Mouse (Mus musculus): ENCODE results near the gene St3gal2. TPM values are rescaled to one million over a fixed set of nuclear protein-coding genes. Genes with fewer than 3 reads are reported as not detected.
A peak's percentile ranks its signal among the peaks of the same experiment; 100 is the strongest.
"Not testable (repeated sequence)": the region's sequence is repeated elsewhere in the genome, so short reads cannot be mapped to it uniquely, and the experiment has no call there.

Gene St3gal2
- polyA plus RNA-seq, 1 experiment from 2014 or later = 14.5 TPM

DNA sequence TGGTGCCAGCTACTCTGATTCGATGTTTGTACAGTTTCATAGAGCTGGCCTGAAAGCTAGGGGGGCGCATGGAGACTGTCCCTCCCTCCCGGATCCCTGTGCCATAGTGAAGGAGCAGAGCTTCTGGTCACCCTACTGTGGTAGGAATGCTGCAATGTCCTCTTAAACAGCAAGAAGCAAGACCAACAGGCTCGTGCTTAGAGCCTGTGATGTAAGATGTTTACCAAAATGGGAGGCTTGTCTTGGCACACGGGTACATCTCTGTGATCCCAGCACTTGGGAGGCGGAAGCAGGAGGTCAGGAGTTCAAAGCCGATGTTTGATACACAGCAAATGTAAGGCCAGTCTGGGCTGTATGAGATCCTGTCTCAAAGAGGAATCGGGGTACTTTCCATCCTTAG lies 46.9 kb downstream of the St3gal2 start:
- Histone ChIP-seq H3K4me3 (ENCODE audit: low read length) (no peak overlapping the region), H3K27me3 (ENCODE audit: control insufficient read depth, insufficient read depth, low read length) (no peaks in the 10 kb centered on the region), H3K4me1 (ENCODE audit: control insufficient read depth, insufficient read depth, low read length) (peaks cover 24% of the 10 kb centered on the region), H3K36me3 (ENCODE audit: control insufficient read depth, insufficient read depth) (peaks cover 20% of the 10 kb centered on the region), H3K4me2 (ENCODE audit: low read depth, low read length) (no peak overlapping the region), H3K27ac (ENCODE audit: low read length) (no peak overlapping the region), H3K9ac (ENCODE audit: low read length) (no peak overlapping the region), H3K9me3 (replicated peaks; ENCODE audit: control insufficient read depth, low read length) (no peaks in the 10 kb centered on the region)
- ATAC-seq (replicated peaks; ENCODE audit: extremely low read depth, insufficient read depth, low FRiP score) = no peak
- whole genome bisulfite sequencing = 75% methylated on average over 8 of the region's 8 CpGs

DNA sequence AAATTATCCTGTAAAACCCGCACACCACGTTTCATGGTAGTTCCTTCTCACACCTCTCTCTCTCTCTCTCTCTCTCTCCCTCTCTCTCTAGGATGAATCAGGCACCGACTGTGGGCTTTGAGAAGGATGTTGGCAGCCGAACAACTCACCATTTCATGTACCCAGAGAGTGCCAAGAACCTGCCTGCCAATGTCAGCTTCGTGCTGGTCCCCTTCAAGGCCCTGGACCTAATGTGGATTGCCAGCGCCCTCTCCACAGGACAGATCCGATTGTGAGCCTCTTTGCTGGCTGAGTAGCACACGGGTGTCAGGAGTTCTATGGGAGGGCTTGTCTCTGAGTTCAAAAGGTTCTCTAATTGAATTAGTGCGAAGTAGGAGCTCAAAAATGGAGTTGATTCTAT lies 47.6 kb downstream of the St3gal2 start:
- ATAC-seq (replicated peaks; ENCODE audit: extremely low read depth, insufficient read depth, low FRiP score) = no peak
- Histone ChIP-seq H3K4me2 (ENCODE audit: low read depth, low read length) (no peak overlapping the region), H3K9ac (ENCODE audit: low read length) (no peak overlapping the region), H3K4me3 (ENCODE audit: low read length) (no peak overlapping the region), H3K4me1 (ENCODE audit: control insufficient read depth, insufficient read depth, low read length) (peaks cover 24% of the 10 kb centered on the region), H3K9me3 (replicated peaks; ENCODE audit: control insufficient read depth, low read length) (no peaks in the 10 kb centered on the region), H3K36me3 (ENCODE audit: control insufficient read depth, insufficient read depth) (peaks cover 17% of the 10 kb centered on the region), H3K27me3 (ENCODE audit: control insufficient read depth, insufficient read depth, low read length) (no peaks in the 10 kb centered on the region), H3K27ac (ENCODE audit: low read length) (no peak overlapping the region)
- WGBS = 82% methylated on average over 9 of the region's 9 CpGs

DNA sequence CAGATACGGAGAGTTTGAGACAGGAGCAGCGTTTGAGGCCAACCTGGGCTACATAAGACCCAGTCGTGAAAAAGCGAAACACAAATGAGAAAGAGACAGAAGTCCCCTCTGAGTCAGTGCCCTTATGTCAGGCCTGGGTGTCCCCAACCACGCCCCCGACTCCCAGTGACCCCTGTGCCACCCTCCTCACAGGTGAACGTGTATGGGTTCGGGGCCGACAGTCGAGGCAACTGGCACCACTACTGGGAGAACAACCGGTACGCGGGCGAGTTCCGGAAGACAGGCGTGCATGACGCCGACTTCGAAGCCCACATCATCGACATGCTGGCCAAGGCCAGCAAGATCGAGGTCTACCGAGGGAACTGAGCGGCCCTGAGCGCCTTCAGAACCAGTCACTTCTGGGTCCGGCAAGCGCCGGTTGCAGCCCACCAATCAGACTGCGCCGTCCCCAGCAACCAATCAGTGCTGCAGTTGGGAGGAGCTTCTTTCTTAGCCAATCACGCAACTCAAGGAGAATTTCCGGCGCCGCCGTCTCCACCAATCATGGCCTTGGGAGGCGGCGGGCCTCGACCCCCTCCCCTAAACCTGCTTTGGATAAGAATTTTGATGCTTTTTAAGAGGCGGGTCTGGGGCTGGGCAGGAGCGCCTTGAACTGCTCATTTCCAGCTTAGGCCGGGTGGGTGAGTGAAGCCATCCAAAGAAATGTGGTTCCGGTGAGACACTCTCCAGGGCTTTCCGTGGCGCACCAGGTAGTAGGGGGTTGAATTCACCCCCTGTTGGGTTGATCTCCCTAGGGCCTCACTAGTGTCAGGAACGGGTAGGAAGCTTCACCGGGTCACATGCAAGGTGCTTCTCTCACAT lies 50.4 kb downstream of the St3gal2 start:
- peak overlapping the region; percentile 49; the same call in 1 of the 2 replicates for H3K27ac ChIP-seq (ENCODE audit: low read length)
- H3K4me2 ChIP-seq (ENCODE audit: low read depth, low read length) = peak overlapping the region; percentile 93
- WGBS = 6% methylated on average over 45 of the region's 45 CpGs
- H3K9me3 ChIP-seq (replicated peaks; ENCODE audit: control insufficient read depth, low read length) = no peaks in the 10 kb centered on the region
- H3K4me1 ChIP-seq (ENCODE audit: control insufficient read depth, insufficient read depth, low read length) = peaks cover 20% of the 10 kb centered on the region
- peak overlapping the region; percentile 64 for H3K4me3 ChIP-seq (ENCODE audit: low read length)
- peaks cover 16% of the 10 kb centered on the region for H3K36me3 ChIP-seq (ENCODE audit: control insufficient read depth, insufficient read depth)
- no peaks in the 10 kb centered on the region for H3K27me3 ChIP-seq (ENCODE audit: control insufficient read depth, insufficient read depth, low read length)
- peak overlapping the region; percentile 77 for H3K9ac ChIP-seq (ENCODE audit: low read length)
- ATAC-seq (replicated peaks; ENCODE audit: extremely low read depth, insufficient read depth, low FRiP score) = peak; percentile 90

DNA sequence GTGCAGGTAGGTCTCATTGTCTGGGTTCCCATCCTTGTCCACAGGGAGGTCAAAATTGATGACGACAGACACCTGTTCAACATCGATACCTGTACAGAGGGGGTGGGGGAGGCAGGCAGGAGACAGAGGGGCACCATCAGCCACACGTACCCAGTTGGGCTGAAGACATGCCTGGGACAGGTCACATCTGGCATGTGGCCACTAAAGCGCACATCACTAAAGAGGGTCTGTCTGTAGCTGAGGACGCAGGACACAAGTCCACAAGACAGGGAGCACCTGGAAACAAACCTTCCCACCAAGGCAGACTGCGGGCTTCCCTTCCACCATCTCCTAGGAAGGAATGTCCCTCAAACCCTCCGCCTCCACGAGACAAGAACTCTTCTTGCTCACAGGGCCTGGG lies 56.8 kb downstream of the St3gal2 start:
- H3K4me2 ChIP-seq (ENCODE audit: low read depth, low read length); H3K4me3 ChIP-seq (ENCODE audit: low read length); H3K27ac ChIP-seq (ENCODE audit: low read length); H3K4me1 ChIP-seq (ENCODE audit: control insufficient read depth, insufficient read depth, low read length); H3K9ac ChIP-seq (ENCODE audit: low read length); ATAC-seq (replicated peaks; ENCODE audit: extremely low read depth, insufficient read depth, low FRiP score); H3K27me3 ChIP-seq (ENCODE audit: control insufficient read depth, insufficient read depth, low read length); H3K9me3 ChIP-seq (replicated peaks; ENCODE audit: control insufficient read depth, low read length): not testable (repeated sequence)
- WGBS = 93% methylated on average over 8 of the region's 8 CpGs
- peaks cover 32% of the 10 kb centered on the region for H3K36me3 ChIP-seq (ENCODE audit: control insufficient read depth, insufficient read depth)

DNA sequence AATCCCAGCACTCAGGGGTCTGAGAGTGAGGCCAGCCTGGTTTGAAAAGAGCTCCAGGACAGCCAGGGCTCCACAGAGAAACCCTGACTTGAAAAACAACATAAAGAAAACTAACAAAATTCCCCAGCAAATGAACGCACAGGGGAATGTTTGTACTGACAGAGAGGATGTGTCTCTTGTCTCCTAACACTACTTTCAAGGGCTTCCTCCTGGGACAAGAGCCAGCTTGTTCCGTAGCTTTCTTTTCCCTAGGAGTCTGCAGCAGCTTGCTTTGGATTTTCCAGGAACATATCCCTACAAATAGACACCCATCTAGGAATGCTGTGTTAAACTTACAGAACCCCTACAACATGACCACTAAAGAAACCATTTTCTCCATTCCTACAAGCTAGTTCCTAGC lies 58.3 kb downstream of the St3gal2 start:
- H3K4me1 ChIP-seq (ENCODE audit: control insufficient read depth, insufficient read depth, low read length); H3K27me3 ChIP-seq (ENCODE audit: control insufficient read depth, insufficient read depth, low read length); H3K27ac ChIP-seq (ENCODE audit: low read length); H3K4me2 ChIP-seq (ENCODE audit: low read depth, low read length); H3K4me3 ChIP-seq (ENCODE audit: low read length); H3K9ac ChIP-seq (ENCODE audit: low read length); H3K9me3 ChIP-seq (replicated peaks; ENCODE audit: control insufficient read depth, low read length); ATAC-seq (replicated peaks; ENCODE audit: extremely low read depth, insufficient read depth, low FRiP score): not testable (repeated sequence)
- 55% methylated on average over 2 of the region's 2 CpGs for WGBS
- peaks cover 43% of the 10 kb centered on the region for H3K36me3 ChIP-seq (ENCODE audit: control insufficient read depth, insufficient read depth)

DNA sequence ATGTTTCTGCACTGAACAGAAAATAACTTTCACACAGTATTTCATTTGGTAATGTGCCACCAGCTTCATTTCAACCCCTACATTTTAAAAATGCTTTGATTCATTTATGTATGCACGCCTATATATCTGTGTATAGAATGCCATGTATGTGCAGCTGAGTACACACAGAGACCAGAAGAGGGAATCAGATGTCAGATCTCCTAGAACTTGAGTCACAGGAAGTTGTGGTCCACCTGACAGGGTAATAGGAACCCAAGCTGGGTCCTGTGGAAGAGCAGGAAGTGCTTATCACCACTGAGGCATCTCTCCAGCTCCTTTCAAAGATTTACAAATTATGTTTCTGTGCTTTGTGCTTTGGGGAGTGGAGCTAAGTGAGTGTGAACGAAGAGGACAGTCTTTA lies 61.6 kb downstream of the St3gal2 start:
- no peaks in the 10 kb centered on the region for H3K27me3 ChIP-seq (ENCODE audit: control insufficient read depth, insufficient read depth, low read length)
- H3K27ac ChIP-seq (ENCODE audit: low read length) = no peak overlapping the region
- no peaks in the 10 kb centered on the region for H3K4me1 ChIP-seq (ENCODE audit: control insufficient read depth, insufficient read depth, low read length)

DNA sequence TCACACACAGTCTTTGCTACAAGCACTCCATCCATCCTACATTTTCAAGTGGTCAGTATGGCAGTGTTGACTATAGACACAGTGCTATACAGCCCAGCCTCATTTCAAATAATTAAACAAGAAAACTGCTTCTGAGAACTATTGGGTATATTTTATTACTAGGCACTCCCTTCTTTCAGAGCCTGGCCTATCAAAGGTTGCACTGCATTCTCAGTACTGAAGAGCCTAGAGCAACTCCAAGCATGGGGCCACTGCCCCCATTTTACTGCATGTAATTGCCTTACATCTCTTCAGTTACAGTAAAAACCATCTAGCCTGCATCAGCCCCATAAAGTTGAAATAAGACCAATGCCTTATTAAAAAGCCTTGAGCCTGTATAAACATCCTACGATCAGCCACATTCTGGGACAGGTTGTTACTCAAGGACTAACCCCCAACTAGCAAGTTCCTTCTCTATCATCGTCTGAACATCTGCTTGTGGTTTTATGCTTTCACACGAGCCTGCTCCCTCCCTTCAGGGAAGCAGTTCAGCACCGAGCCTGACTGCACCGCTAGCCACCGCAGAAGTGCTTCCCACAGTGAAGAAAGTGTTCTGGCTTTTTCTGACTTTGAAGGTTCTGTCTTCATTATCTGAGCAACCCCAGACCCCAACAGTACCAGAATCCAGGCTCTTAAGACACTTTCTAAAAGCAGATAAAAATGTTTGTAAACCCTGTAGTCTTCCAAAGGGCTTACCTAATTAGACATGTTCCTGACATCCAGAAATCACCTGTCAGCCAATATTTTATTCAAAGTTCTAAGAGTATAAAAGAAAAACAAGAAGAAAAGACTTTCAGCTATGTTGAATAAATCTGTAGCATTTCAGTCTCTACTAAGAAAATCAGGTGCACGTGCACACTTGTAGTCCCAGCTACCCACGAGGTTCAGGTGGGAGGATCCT lies 68.4 kb downstream of the St3gal2 start:
- no peak overlapping the region for H3K9ac ChIP-seq (ENCODE audit: low read length)
- H3K4me3 ChIP-seq (ENCODE audit: low read length) = no peak overlapping the region
- H3K27ac ChIP-seq (ENCODE audit: low read length) = peak overlapping the region; percentile 46
- H3K9me3 ChIP-seq (replicated peaks; ENCODE audit: control insufficient read depth, low read length) = no peaks in the 10 kb centered on the region
- no peaks in the 10 kb centered on the region for H3K27me3 ChIP-seq (ENCODE audit: control insufficient read depth, insufficient read depth, low read length)
- no peak overlapping the region for H3K4me2 ChIP-seq (ENCODE audit: low read depth, low read length)
- peaks cover 80% of the 10 kb centered on the region for H3K36me3 ChIP-seq (ENCODE audit: control insufficient read depth, insufficient read depth)
- no peaks in the 10 kb centered on the region for H3K4me1 ChIP-seq (ENCODE audit: control insufficient read depth, insufficient read depth, low read length)
- no peak for ATAC-seq (replicated peaks; ENCODE audit: extremely low read depth, insufficient read depth, low FRiP score)
- 75% methylated on average over 8 of the region's 8 CpGs for WGBS

More for the DNA sequence above, 61.6 kb downstream of the St3gal2 start:
- Histone ChIP-seq H3K4me2 (ENCODE audit: low read depth, low read length) (no peak overlapping the region), H3K9ac (ENCODE audit: low read length) (no peak overlapping the region), H3K36me3 (ENCODE audit: control insufficient read depth, insufficient read depth) (peaks cover 56% of the 10 kb centered on the region), H3K4me3 (ENCODE audit: low read length) (no peak overlapping the region), H3K9me3 (replicated peaks; ENCODE audit: control insufficient read depth, low read length) (no peaks in the 10 kb centered on the region)
- WGBS = 79% methylated on average over 2 of the region's 2 CpGs
- ATAC-seq (replicated peaks; ENCODE audit: extremely low read depth, insufficient read depth, low FRiP score) = no peak

DNA sequence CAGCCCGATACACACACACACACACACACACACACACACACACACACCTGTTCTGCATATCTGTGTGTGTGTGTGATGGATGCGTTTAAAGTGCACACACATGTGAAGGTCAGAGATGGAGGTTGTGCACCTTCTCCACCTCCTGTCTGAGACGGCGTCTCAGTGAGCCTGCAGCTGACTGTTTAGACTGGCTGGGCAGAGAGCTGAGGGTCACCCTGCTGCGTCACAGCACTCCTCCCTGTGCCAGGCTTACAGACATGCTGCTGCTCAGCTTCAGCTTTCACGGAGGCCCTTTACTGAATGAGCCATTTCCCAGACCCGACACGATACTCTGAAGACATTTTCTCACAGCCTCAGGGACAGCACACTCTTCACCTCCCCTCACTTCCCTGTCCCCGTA lies 70.3 kb downstream of the St3gal2 start:
- Histone ChIP-seq H3K27me3 (ENCODE audit: control insufficient read depth, insufficient read depth, low read length) (no peaks in the 10 kb centered on the region), H3K9ac (ENCODE audit: low read length) (no peak overlapping the region), H3K27ac (ENCODE audit: low read length) (no peak overlapping the region), H3K4me3 (ENCODE audit: low read length) (no peak overlapping the region), H3K4me2 (ENCODE audit: low read depth, low read length) (no peak overlapping the region), H3K36me3 (ENCODE audit: control insufficient read depth, insufficient read depth) (peaks cover 67% of the 10 kb centered on the region), H3K9me3 (replicated peaks; ENCODE audit: control insufficient read depth, low read length) (no peaks in the 10 kb centered on the region), H3K4me1 (ENCODE audit: control insufficient read depth, insufficient read depth, low read length) (no peaks in the 10 kb centered on the region)
- WGBS = 80% methylated on average over 9 of the region's 9 CpGs
- ATAC-seq (replicated peaks; ENCODE audit: extremely low read depth, insufficient read depth, low FRiP score) = no peak

All from heart, embryonic 16.5 days (tissue).